Mouse (Mus musculus) hindbrain, embryonic 12.5 days (tissue): Measurements from ENCODE around the gene Pdzd2. TPM values are rescaled to one million over a fixed set of nuclear protein-coding genes. Genes with fewer than 3 reads are reported as not detected.

Experiments
- ATAC-seq: fragments of 200-750 bp; cut with Nextera tagmentation; 2 replicates; pipeline ENCODE4 v1.8.0; 2017; ENCODE audit warnings: moderate TSS enrichment; ENCODE audit not compliant: low FRiP score
- H3K27ac ChIP-seq: fragments of 300-500 bp; sonication (generic); 2 replicates; pipeline ENCODE4 v1.5.1; 2016; ENCODE audit warnings: mild to moderate bottlenecking
- H3K27me3 ChIP-seq: fragments of 300-500 bp; sonication (generic); 2 replicates; pipeline ENCODE4 v1.6.1; 2016; ENCODE audit warnings: mild to moderate bottlenecking
- H3K36me3 ChIP-seq: fragments of 300-500 bp; sonication (generic); 2 replicates; pipeline ENCODE4 v1.6.1; 2016; ENCODE audit warnings: mild to moderate bottlenecking
- H3K4me1 ChIP-seq: fragments of 300-500 bp; sonication (generic); 2 replicates; pipeline ENCODE4 v1.6.1; 2016
- H3K4me2 ChIP-seq: fragments of 300-500 bp; sonication (generic); replicated peaks from 2 replicates; pipeline ENCODE4 v1.6.1; 2016; ENCODE audit warnings: mild to moderate bottlenecking
- H3K4me3 ChIP-seq: fragments of 300-500 bp; sonication (generic); 2 replicates; pipeline ENCODE4 v1.5.1; 2016; ENCODE audit warnings: mild to moderate bottlenecking
- H3K9ac ChIP-seq: fragments of 300-500 bp; sonication (generic); 2 replicates; pipeline ENCODE4 v1.6.1; 2016; ENCODE audit warnings: mild to moderate bottlenecking, moderate library complexity
- H3K9me3 ChIP-seq: fragments of 300-500 bp; sonication (generic); replicated peaks from 2 replicates; pipeline ENCODE4 v1.6.1; 2016; ENCODE audit warnings: mild to moderate bottlenecking
- WGBS: fragments of 180-500 bp; shearing (Covaris S2); methylation state at CpG from one replicate; pipeline ENCODE4 v1.1.7; 2016; 5-methylcytosine and 5-hydroxymethylcytosine counted together
- polyA plus RNA-seq: library from polyadenylated mRNA; unstranded; fragments of >200 nt; fragmentation: Nextera tagmentation; extraction: Ambion mirVana; gene quantifications from 2 replicates; pipeline ENCODE4 v1.2.1, GENCODE M21; 2016

Gene Pdzd2
- polyA plus RNA-seq, 1 experiment from 2014 or later, result 8.7 TPM

- WGBS, result 81% methylated on average over 6 of the region's 6 CpGs
- Histone ChIP-seq H3K4me1 (peaks cover 2% of the 10 kb centered on the region; the same call in 1 of the 2 replicates), H3K4me3 (no peak overlapping the region), H3K9me3 (0 out of 2 replicates have a peak, but pooled peaks cover 6% of the 10 kb centered on the region), H3K36me3 (no peaks in the 10 kb centered on the region), H3K27me3 (no peaks in the 10 kb centered on the region), H3K9ac (no peak overlapping the region), H3K4me2 (no peak overlapping the region), H3K27ac (no peak overlapping the region)
- ATAC-seq, result no peak
These were observed 83.6 kb downstream of the Pdzd2 start for GRCm38 (mm10) chr15:12655959-12656662.

- no peak overlapping the region for H3K4me2 ChIP-seq
- no peak overlapping the region for H3K9ac ChIP-seq
- 96% methylated on average over 7 of the region's 7 CpGs for WGBS
- 0 out of 2 replicates have a peak, but pooled peaks cover 6% of the 10 kb centered on the region for H3K9me3 ChIP-seq
- H3K27ac ChIP-seq, result no peak overlapping the region
- H3K4me1 ChIP-seq, result peaks cover 2% of the 10 kb centered on the region; the same call in 1 of the 2 replicates
- no peaks in the 10 kb centered on the region for H3K36me3 ChIP-seq
- no peak overlapping the region for H3K4me3 ChIP-seq
- no peaks in the 10 kb centered on the region for H3K27me3 ChIP-seq
- ATAC-seq, result no peak
These were observed 84.4 kb downstream of the Pdzd2 start for GRCm38 (mm10) chr15:12655316-12655715.

- no peak overlapping the region for H3K4me2 ChIP-seq
- no peak overlapping the region for H3K9ac ChIP-seq
- peaks cover 2% of the 10 kb centered on the region; the same call in 1 of the 2 replicates for H3K4me1 ChIP-seq
- WGBS, result 70% methylated on average over 15 of the region's 15 CpGs
- 0 out of 2 replicates have a peak, but pooled peaks cover 6% of the 10 kb centered on the region for H3K9me3 ChIP-seq
- no peaks in the 10 kb centered on the region for H3K36me3 ChIP-seq
- H3K27me3 ChIP-seq, result no peaks in the 10 kb centered on the region
- H3K27ac ChIP-seq, result no peak overlapping the region
- no peak for ATAC-seq
- H3K4me3 ChIP-seq, result no peak overlapping the region
These were observed 87.2 kb downstream of the Pdzd2 start for GRCm38 (mm10) chr15:12652336-12653031.

GRCm38 (mm10) chr15:12650236-12650635 is 89.5 kb downstream of the Pdzd2 start:
- Histone ChIP-seq H3K27me3 (no peaks in the 10 kb centered on the region), H3K9ac (no peak overlapping the region), H3K4me2 (no peak overlapping the region), H3K4me3 (no peak overlapping the region), H3K27ac (no peak overlapping the region), H3K4me1 (peaks cover 2% of the 10 kb centered on the region; the same call in 1 of the 2 replicates), H3K36me3 (no peaks in the 10 kb centered on the region), H3K9me3 (0 out of 2 replicates have a peak, but pooled peaks cover 6% of the 10 kb centered on the region)
- 82% methylated on average over 3 of the region's 3 CpGs for WGBS
- no peak for ATAC-seq

GRCm38 (mm10) chr15:12649674-12650073 is 90.0 kb downstream of the Pdzd2 start:
- no peak for ATAC-seq
- H3K27me3 ChIP-seq, result no peaks in the 10 kb centered on the region
- WGBS, result 91% methylated on average over 3 of the region's 3 CpGs
- H3K9me3 ChIP-seq, result 0 out of 2 replicates have a peak, but pooled peaks cover 6% of the 10 kb centered on the region
- H3K9ac ChIP-seq, result no peak overlapping the region
- no peak overlapping the region for H3K27ac ChIP-seq
- H3K4me1 ChIP-seq, result peaks cover 2% of the 10 kb centered on the region; the same call in 1 of the 2 replicates
- H3K4me3 ChIP-seq, result no peak overlapping the region
- H3K36me3 ChIP-seq, result no peaks in the 10 kb centered on the region
- H3K4me2 ChIP-seq, result no peak overlapping the region

GRCm38 (mm10) chr15:12649131-12649530 is 90.6 kb downstream of the Pdzd2 start:
- Histone ChIP-seq H3K4me3 (no peak overlapping the region), H3K4me1 (peaks cover 2% of the 10 kb centered on the region; the same call in 1 of the 2 replicates), H3K9ac (no peak overlapping the region), H3K9me3 (0 out of 2 replicates have a peak, but pooled peaks cover 5% of the 10 kb centered on the region), H3K36me3 (no peaks in the 10 kb centered on the region), H3K27me3 (no peaks in the 10 kb centered on the region), H3K27ac (no peak overlapping the region), H3K4me2 (no peak overlapping the region)
- WGBS, result 83% methylated on average over 2 of the region's 2 CpGs
- ATAC-seq, result no peak

GRCm38 (mm10) chr15:12640755-12641154 is 99.0 kb downstream of the Pdzd2 start:
- no peak overlapping the region for H3K4me2 ChIP-seq
- H3K4me1 ChIP-seq, result 0 out of 2 replicates have a peak, but pooled peaks cover 3% of the 10 kb centered on the region
- WGBS, result 89% methylated on average over 7 of the region's 7 CpGs
- no peaks in the 10 kb centered on the region for H3K36me3 ChIP-seq
- H3K4me3 ChIP-seq, result no peak overlapping the region
- no peak overlapping the region for H3K27ac ChIP-seq
- H3K9me3 ChIP-seq, result no peaks in the 10 kb centered on the region
- H3K27me3 ChIP-seq, result no peaks in the 10 kb centered on the region
- ATAC-seq, result no peak
- H3K9ac ChIP-seq, result no peak overlapping the region

- 88% methylated on average over 3 of the region's 3 CpGs for WGBS
- Histone ChIP-seq H3K4me3 (no peak overlapping the region), H3K27me3 (no peaks in the 10 kb centered on the region), H3K27ac (no peak overlapping the region), H3K36me3 (no peaks in the 10 kb centered on the region), H3K9me3 (no peaks in the 10 kb centered on the region), H3K4me1 (0 out of 2 replicates have a peak, but pooled peaks cover 3% of the 10 kb centered on the region), H3K4me2 (no peak overlapping the region), H3K9ac (no peak overlapping the region)
- ATAC-seq, result no peak
These were observed 99.9 kb downstream of the Pdzd2 start for GRCm38 (mm10) chr15:12639776-12640175.

- no peak for ATAC-seq
- Histone ChIP-seq H3K36me3 (no peaks in the 10 kb centered on the region), H3K4me1 (0 out of 2 replicates have a peak, but pooled peaks cover 3% of the 10 kb centered on the region), H3K27ac (no peak overlapping the region), H3K4me2 (no peak overlapping the region), H3K4me3 (no peak overlapping the region), H3K9me3 (no peaks in the 10 kb centered on the region), H3K9ac (no peak overlapping the region), H3K27me3 (no peaks in the 10 kb centered on the region)
- WGBS, result 94% methylated on average over 8 of the region's 8 CpGs
These were observed 100.5 kb downstream of the Pdzd2 start for GRCm38 (mm10) chr15:12639181-12639580.

GRCm38 (mm10) chr15:12638370-12639030 is 101.2 kb downstream of the Pdzd2 start:
- Histone ChIP-seq H3K27me3 (no peaks in the 10 kb centered on the region), H3K9ac (no peak overlapping the region), H3K4me2 (no peak overlapping the region), H3K27ac (no peak overlapping the region), H3K4me1 (0 out of 2 replicates have a peak, but pooled peaks cover 3% of the 10 kb centered on the region), H3K36me3 (no peaks in the 10 kb centered on the region), H3K9me3 (no peaks in the 10 kb centered on the region), H3K4me3 (no peak overlapping the region)
- ATAC-seq, result no peak
- 91% methylated on average over 14 of the region's 14 CpGs for WGBS

- 95% methylated on average over 8 of the region's 8 CpGs for WGBS
- ATAC-seq, result no peak
- no peak overlapping the region for H3K27ac ChIP-seq
- no peak overlapping the region for H3K9ac ChIP-seq
- H3K4me3 ChIP-seq, result no peak overlapping the region
- no peaks in the 10 kb centered on the region for H3K36me3 ChIP-seq
- H3K4me2 ChIP-seq, result no peak overlapping the region
- H3K27me3 ChIP-seq, result no peaks in the 10 kb centered on the region
- H3K9me3 ChIP-seq, result no peaks in the 10 kb centered on the region
- H3K4me1 ChIP-seq, result 0 out of 2 replicates have a peak, but pooled peaks cover 3% of the 10 kb centered on the region
These were observed 102.2 kb downstream of the Pdzd2 start for GRCm38 (mm10) chr15:12637511-12637910.

- Histone ChIP-seq H3K4me1 (0 out of 2 replicates have a peak, but pooled peaks cover 3% of the 10 kb centered on the region), H3K4me3 (no peak overlapping the region), H3K36me3 (no peaks in the 10 kb centered on the region), H3K9ac (no peak overlapping the region), H3K4me2 (no peak overlapping the region), H3K27me3 (no peaks in the 10 kb centered on the region), H3K9me3 (no peaks in the 10 kb centered on the region), H3K27ac (no peak overlapping the region)
- 84% methylated on average over 5 of the region's 5 CpGs for WGBS
- ATAC-seq, result no peak
These were observed 103.3 kb downstream of the Pdzd2 start for GRCm38 (mm10) chr15:12636386-12636785.
